Mouse (Mus musculus): ENCODE data around the gene Vmn1r236. TPM values are rescaled to one million over a fixed set of nuclear protein-coding genes. Genes with fewer than 3 reads are reported as not detected.

The Vmn1r236 gene
- polyA plus RNA-seq (2016; fragmentation: Nextera tagmentation; extraction: Ambion mirVana): not detected in 2 replicates

- Histone ChIP-seq H3K4me1 (replicated peaks) (no peaks in the 10 kb centered on the region), H3K9me3 (peaks cover 16% of the 10 kb centered on the region; the same call in 1 of the 2 replicates), H3K4me3 (no peak within 1 kb of the TSS), H3K27ac (no peak within 1 kb of the TSS), H3K36me3 (no peaks in the 10 kb centered on the region), H3K27me3 (ENCODE audit: insufficient read depth, poor library complexity, severe bottlenecking) (no peaks in the 10 kb centered on the region)
- no peak for DNase-seq (ENCODE audit: low spot score)
- 81% methylated on average over 3 of the region's 3 CpGs for WGBS
Measured at GRCm38 (mm10) chr17:21282642-21283041, at the start of gene Vmn1r236. TSS of gene Vmn1r236 (plus strand) at chr17:21282942.

GRCm38 (mm10) chr17:21256111-21256510 lies 26.6 kb upstream of the Vmn1r236 start, which contains the start of gene Vmn1r235:
TSS of gene Vmn1r235 (plus strand) at chr17:21256411.
- no peaks in the 10 kb centered on the region for H3K27me3 ChIP-seq (ENCODE audit: insufficient read depth, poor library complexity, severe bottlenecking)
- DNase-seq (ENCODE audit: low spot score): no peak
- peaks cover 8% of the 10 kb centered on the region for H3K9me3 ChIP-seq
- no peaks in the 10 kb centered on the region for H3K36me3 ChIP-seq
- H3K27ac ChIP-seq: no peak within 1 kb of the TSS
- no peak within 1 kb of the TSS for H3K4me3 ChIP-seq
- H3K4me1 ChIP-seq (replicated peaks): no peaks in the 10 kb centered on the region

- WGBS: 12% methylated on average over 4 of the region's 4 CpGs
- H3K27ac ChIP-seq: no peak overlapping the region
- H3K27me3 ChIP-seq (ENCODE audit: insufficient read depth, poor library complexity, severe bottlenecking): no peaks in the 10 kb centered on the region
- H3K4me3 ChIP-seq: no peak overlapping the region
- DNase-seq (ENCODE audit: low spot score): no peak
- peaks cover under 1% of the 10 kb centered on the region for H3K9me3 ChIP-seq
- no peaks in the 10 kb centered on the region for H3K4me1 ChIP-seq (replicated peaks)
- H3K36me3 ChIP-seq: no peaks in the 10 kb centered on the region
Measured at GRCm38 (mm10) chr17:21272103-21272502, 10.6 kb upstream of the Vmn1r236 start.

- H3K27me3 ChIP-seq (ENCODE audit: insufficient read depth, poor library complexity, severe bottlenecking): no peaks in the 10 kb centered on the region
- no peak overlapping the region for H3K4me3 ChIP-seq
- no peaks in the 10 kb centered on the region for H3K4me1 ChIP-seq (replicated peaks)
- no peaks in the 10 kb centered on the region for H3K36me3 ChIP-seq
- DNase-seq (ENCODE audit: low spot score): no peak
- no peak overlapping the region for H3K27ac ChIP-seq
- peaks cover 16% of the 10 kb centered on the region; the same call in 1 of the 2 replicates for H3K9me3 ChIP-seq
Measured at GRCm38 (mm10) chr17:21284395-21284794, 1.7 kb downstream of the Vmn1r236 start.

GRCm38 (mm10) chr17:21289695-21290094 lies 7.0 kb downstream of the Vmn1r236 start:
- H3K27ac ChIP-seq: no peak overlapping the region
- no peaks in the 10 kb centered on the region for H3K4me1 ChIP-seq (replicated peaks)
- no peak overlapping the region for H3K4me3 ChIP-seq
- DNase-seq (ENCODE audit: low spot score): no peak
- H3K9me3 ChIP-seq: 0 out of 2 replicates have a peak, but pooled peaks cover 5% of the 10 kb centered on the region
- H3K27me3 ChIP-seq (ENCODE audit: insufficient read depth, poor library complexity, severe bottlenecking): no peaks in the 10 kb centered on the region
- no peaks in the 10 kb centered on the region for H3K36me3 ChIP-seq

GRCm38 (mm10) chr17:21311565-21311964 lies 28.8 kb downstream of the Vmn1r236 start, which contains the start of gene Vmn1r237:
TSS of gene Vmn1r237 (plus strand) at chr17:21311865.
- no peak for DNase-seq (ENCODE audit: low spot score)
- no peaks in the 10 kb centered on the region for H3K4me1 ChIP-seq (replicated peaks)
- no peaks in the 10 kb centered on the region for H3K36me3 ChIP-seq
- no peak within 1 kb of the TSS for H3K27ac ChIP-seq
- H3K9me3 ChIP-seq: peaks cover 12% of the 10 kb centered on the region
- H3K4me3 ChIP-seq: no peak within 1 kb of the TSS
- H3K27me3 ChIP-seq (ENCODE audit: insufficient read depth, poor library complexity, severe bottlenecking): no peaks in the 10 kb centered on the region

Other genes starting within 250 kb of the Vmn1r236 start
- gene Vmn1r234, start 56.9 kb upstream of the Vmn1r236 start, polyA plus RNA-seq (2016; fragmentation: Nextera tagmentation; extraction: Ambion mirVana): not detected in 2 replicates
- gene Vmn1r235, start 26.5 kb upstream of the Vmn1r236 start, polyA plus RNA-seq (2016; fragmentation: Nextera tagmentation; extraction: Ambion mirVana): not detected in 2 replicates
- not detected in 2 replicates for gene Vmn1r237, start 28.9 kb downstream of the Vmn1r236 start, polyA plus RNA-seq (2016; fragmentation: Nextera tagmentation; extraction: Ambion mirVana)
- 2.6 TPM in 2 replicates for gene Zfp677, start 100.8 kb downstream of the Vmn1r236 start, polyA plus RNA-seq (2016; fragmentation: Nextera tagmentation; extraction: Ambion mirVana)
- gene Zfp54, start 140.3 kb downstream of the Vmn1r236 start, polyA plus RNA-seq (2016; fragmentation: Nextera tagmentation; extraction: Ambion mirVana): 2.3 and 3.8 TPM in 2 replicates
- gene Zfp51, start 167.4 kb downstream of the Vmn1r236 start, polyA plus RNA-seq (2016; fragmentation: Nextera tagmentation; extraction: Ambion mirVana): 11.6 and 14.9 TPM in 2 replicates
- 6.3 and 9.6 TPM in 2 replicates for gene Zfp53, start 206.1 kb downstream of the Vmn1r236 start, polyA plus RNA-seq (2016; fragmentation: Nextera tagmentation; extraction: Ambion mirVana)

Measured in hindbrain, embryonic 10.5 days (tissue).